Mouse (Mus musculus) neutrophil, adult 5-6 weeks (primary cell): ENCODE measurements around the gene Fbxo24. TPM values are rescaled to one million over a fixed set of nuclear protein-coding genes. Genes with fewer than 3 reads are reported as not detected.

Source experiments
- ATAC-seq: fragments of 151-379, 151-347 bp; 2 replicates; pipeline ENCODE4 v1.8.0; 2017; ENCODE audit warnings: mild to moderate bottlenecking, moderate TSS enrichment; ENCODE audit not compliant: insufficient number of reproducible peaks, poor library complexity, low FRiP score, severe bottlenecking; ENCODE audit errors: extremely low read depth
- total RNA-seq: library from RNA; stranded (forward); fragments of 200-1000 nt; gene quantifications from 2 replicates; pipeline ENCODE4 v1.2.3, GENCODE M21; 2017

The Fbxo24 gene
- total RNA-seq, 1 experiment from 2014 or later = 0.70 TPM

GRCm38 (mm10) chr5:137570691-137571586, 57.9 kb downstream of the Fbxo24 start:
- 0 out of 2 replicates have a peak, but pooled peaks have one; percentile 10 for ATAC-seq

- ATAC-seq = no peak
These were observed 58.6 kb downstream of the Fbxo24 start for GRCm38 (mm10) chr5:137570181-137570580.

- peak; percentile 46 for ATAC-seq
These were observed 59.1 kb downstream of the Fbxo24 start, which contains the start of gene Tfr2 for GRCm38 (mm10) chr5:137569665-137570064. TSS of gene Tfr2 (plus strand) at chr5:137569840.

- no peak for ATAC-seq
These were observed 59.8 kb downstream of the Fbxo24 start for GRCm38 (mm10) chr5:137569031-137569430.

GRCm38 (mm10) chr5:137568223-137568798, 60.5 kb downstream of the Fbxo24 start:
- ATAC-seq = no peak

GRCm38 (mm10) chr5:137566416-137566815, 62.4 kb downstream of the Fbxo24 start:
- no peak for ATAC-seq

- ATAC-seq = no peak
These were observed 63.1 kb downstream of the Fbxo24 start for GRCm38 (mm10) chr5:137565744-137566143.

- ATAC-seq = no peak
These were observed 65.8 kb downstream of the Fbxo24 start for GRCm38 (mm10) chr5:137562965-137563364.

Other genes starting within 250 kb of the Fbxo24 start
- gene Zan, start 151.9 kb downstream of the Fbxo24 start, total RNA-seq = not detected in 2 replicates
- gene Pop7, start 126.5 kb downstream of the Fbxo24 start, total RNA-seq = 16.0 and 20.0 TPM in 2 replicates
- 32.0 and 37.7 TPM in 2 replicates for gene Gigyf1, start 110.5 kb downstream of the Fbxo24 start, total RNA-seq
- not detected in 2 replicates for gene Epo, start 95.8 kb downstream of the Fbxo24 start, total RNA-seq
- 428 and 434 TPM in 2 replicates for gene Gnb2, start 95.5 kb downstream of the Fbxo24 start, total RNA-seq
- gene Actl6b, start 75.5 kb downstream of the Fbxo24 start, total RNA-seq = 0.37 TPM in 1 of 2 replicates, not detected in the other
- gene Tfr2, start 59.2 kb downstream of the Fbxo24 start, total RNA-seq = 0.61 TPM in 1 of 2 replicates, not detected in the other
- 3.5 and 4.2 TPM in 2 replicates for gene Mospd3, start 27.9 kb downstream of the Fbxo24 start, total RNA-seq
- 0.25 and 0.58 TPM in 2 replicates for gene Pcolce, start 15.2 kb downstream of the Fbxo24 start, total RNA-seq
- gene Lrch4, start 119 bp upstream of the Fbxo24 start, total RNA-seq = 119 and 123 TPM in 2 replicates
- 41.0 and 44.6 TPM in 2 replicates for gene Gm20605, start 173 bp upstream of the Fbxo24 start, total RNA-seq
- gene Sap25, start 12.3 kb upstream of the Fbxo24 start, total RNA-seq = 109 and 156 TPM in 2 replicates
- gene Irs3, start 16.7 kb upstream of the Fbxo24 start, total RNA-seq = 0.47 and 0.61 TPM in 2 replicates
- 4.9 and 5.5 TPM in 2 replicates for gene Agfg2, start 55.7 kb upstream of the Fbxo24 start, total RNA-seq
- 0.12 TPM in 2 replicates for gene Nyap1, start 112.6 kb upstream of the Fbxo24 start, total RNA-seq
- 170 TPM in 2 replicates for gene Tsc22d4, start 116.7 kb upstream of the Fbxo24 start, total RNA-seq
- 9.7 and 12.8 TPM in 2 replicates for gene Ppp1r35, start 149.8 kb upstream of the Fbxo24 start, total RNA-seq
- 36.5 and 42.2 TPM in 2 replicates for gene Mepce, start 158.7 kb upstream of the Fbxo24 start, total RNA-seq
- gene Zcwpw1, start 158.8 kb upstream of the Fbxo24 start, total RNA-seq = 24.7 and 29.4 TPM in 2 replicates
- 321 and 361 TPM in 2 replicates for gene Pilra, start 207.3 kb upstream of the Fbxo24 start, total RNA-seq
- gene Pilrb1, start 229.1 kb upstream of the Fbxo24 start, total RNA-seq = 124 and 127 TPM in 2 replicates
- gene Pilrb2, start 242.8 kb upstream of the Fbxo24 start, total RNA-seq = 139 and 177 TPM in 2 replicates